Comparison of ENCODE assay signal across 35 mouse cellular contexts in genomic region chr12:54596715-54597114, GRCm38 (mm10).
"Had no signal": no experiment of that assay in that cellular context is flagged by ENCODE, and none has a peak within 500 bp of the region (broad histone marks: within the 10 kb centered on the region; RNA-seq: fewer than 3 reads in every experiment).

No protein-coding gene starts in this region.

- H3K27me3 ChIP-seq: heart, embryonic 12.5 days; heart, embryonic 13.5 days; heart, embryonic 15.5 days; hindbrain, embryonic 12.5 days; hindbrain, embryonic 13.5 days; hindbrain, embryonic 15.5 days; intestine, embryonic 15.5 days; kidney, embryonic 15.5 days had no signal

- H3K4me3 ChIP-seq: heart, embryonic 10.5 days; heart, embryonic 12.5 days; heart, embryonic 13.5 days; heart, embryonic 15.5 days; hindbrain, embryonic 10.5 days; hindbrain, embryonic 12.5 days; hindbrain, embryonic 13.5 days; hindbrain, embryonic 15.5 days; intestine, embryonic 15.5 days; kidney, embryonic 15.5 days; layer of hippocampus, adult 2 months had no signal

- H3K9ac ChIP-seq: heart, embryonic 12.5 days; heart, embryonic 13.5 days; heart, embryonic 15.5 days; hindbrain, embryonic 12.5 days; hindbrain, embryonic 13.5 days; hindbrain, embryonic 14.5 days; hindbrain, embryonic 15.5 days; intestine, embryonic 15.5 days; kidney, embryonic 15.5 days had no signal

- H3K9me3 ChIP-seq: heart, embryonic 10.5 days; heart, embryonic 12.5 days; heart, embryonic 13.5 days; heart, embryonic 15.5 days; hindbrain, embryonic 12.5 days; hindbrain, embryonic 13.5 days; hindbrain, embryonic 15.5 days; intestine, embryonic 15.5 days; kidney, embryonic 15.5 days had no signal

- DNase-seq: heart, postnatal 10 days; heart, postnatal 14 days; heart, postnatal 36 days; heart, postnatal 4 days; kidney, adult 11 months; kidney, adult 18-20 months; kidney, adult 2 months; kidney, adult 8-10 months; kidney, adult 9 months; kidney, postnatal 10 days; kidney, postnatal 14 days; kidney, postnatal 25 days; kidney, postnatal 36 days; kidney, postnatal 4 days; layer of hippocampus, adult 9-11 months; layer of hippocampus, postnatal 36 days had no signal

- ATAC-seq: hindbrain, embryonic 16.5 days; hindbrain, postnatal 0 days; inflammation-experienced regulatory T-cells, adult 6 months; intestine, embryonic 15.5 days; intestine, embryonic 16.5 days; intestine, postnatal 0 days had no signal

- H3K36me3 ChIP-seq: heart, embryonic 10.5 days; heart, embryonic 12.5 days; heart, embryonic 13.5 days; heart, embryonic 15.5 days; hindbrain, embryonic 10.5 days; hindbrain, embryonic 12.5 days; hindbrain, embryonic 13.5 days; hindbrain, embryonic 15.5 days; intestine, embryonic 15.5 days; kidney, embryonic 15.5 days had no signal

- H3K4me2 ChIP-seq: heart, embryonic 11.5 days; heart, embryonic 12.5 days; heart, embryonic 13.5 days; heart, embryonic 15.5 days; hindbrain, embryonic 12.5 days; hindbrain, embryonic 13.5 days; hindbrain, embryonic 14.5 days; hindbrain, embryonic 15.5 days; intestine, embryonic 15.5 days; kidney, embryonic 15.5 days had no signal

- H3K27ac ChIP-seq: heart, embryonic 10.5 days; heart, embryonic 13.5 days; heart, embryonic 15.5 days; hindbrain, embryonic 10.5 days; hindbrain, embryonic 12.5 days; hindbrain, embryonic 13.5 days; hindbrain, embryonic 14.5 days; hindbrain, embryonic 15.5 days; hindbrain, postnatal 0 days; intestine, embryonic 15.5 days; kidney, embryonic 15.5 days; kidney, postnatal 0 days; layer of hippocampus, adult 2 months had no signal

- H3K4me1 ChIP-seq: heart, embryonic 10.5 days; heart, embryonic 12.5 days; heart, embryonic 13.5 days; heart, embryonic 15.5 days; hindbrain, embryonic 10.5 days; hindbrain, embryonic 12.5 days; hindbrain, embryonic 13.5 days; hindbrain, embryonic 15.5 days; intestine, embryonic 15.5 days; kidney, embryonic 15.5 days had no signal
